Mouse (Mus musculus) naive thymus-derived CD4-positive, alpha-beta T cell, adult 5 months (primary cell): ENCODE measurements around the gene Pax4. TPM values are rescaled to one million over a fixed set of nuclear protein-coding genes. Genes with fewer than 3 reads are reported as not detected.

Experiments used
- polyA plus RNA-seq: library from polyadenylated mRNA; unstranded; fragments of 100-300 nt; shearing (Covaris generic); gene quantifications from one replicate; pipeline ENCODE4 v1.2.1, GENCODE M21; 2017

Pax4 gene
- not detected for polyA plus RNA-seq

GRCm38 (mm10) chr6:28449253-28449652, at the start of gene Pax4:
TSS of gene Pax4 (minus strand) at chr6:28449353.

GRCm38 (mm10) chr6:28474839-28475238, 25.7 kb upstream of the Pax4 start, which contains the start of gene Snd1:
TSS of gene Snd1 (plus strand) at chr6:28475139.

GRCm38 (mm10) chr6:28428290-28428689, 20.9 kb downstream of the Pax4 start, which contains the start of gene Gcc1:
TSS of gene Gcc1 (minus strand) at chr6:28428390.

GRCm38 (mm10) chr6:28427096-28427839, 21.9 kb downstream of the Pax4 start, which contains the start of gene Fscn3:
TSS of gene Fscn3 (plus strand) at chr6:28427789.

GRCm38 (mm10) chr6:28423313-28423712, 25.8 kb downstream of the Pax4 start, which contains the start of gene Arf5:
TSS of gene Arf5 (plus strand) at chr6:28423560.

GRCm38 (mm10) chr6:28397681-28398203, 51.4 kb downstream of the Pax4 start, which contains the start of gene Zfp800:
TSS of gene Zfp800 (minus strand) at chr6:28398005.

Other genes with a start within 250 kb of the Pax4 start
- 54.1 TPM for gene Zfp800, start 51.3 kb downstream of the Pax4 start, polyA plus RNA-seq
- 305 TPM for gene Arf5, start 25.8 kb downstream of the Pax4 start, polyA plus RNA-seq
- gene Fscn3, start 21.6 kb downstream of the Pax4 start, polyA plus RNA-seq, result not detected
- 19.7 TPM for gene Gcc1, start 21.0 kb downstream of the Pax4 start, polyA plus RNA-seq
- gene Snd1, start 25.8 kb upstream of the Pax4 start, polyA plus RNA-seq, result 103 TPM